Mouse (Mus musculus) liver, postnatal 0 days (tissue): ENCODE measurements around the gene Arhgap36. TPM values are rescaled to one million over a fixed set of nuclear protein-coding genes. Genes with fewer than 3 reads are reported as not detected.

Experiments
- ATAC-seq: fragments of 200-750 bp; cut with Nextera tagmentation; 2 replicates; pipeline ENCODE4 v1.8.0; 2017; ENCODE audit warnings: mild to moderate bottlenecking, moderate library complexity
- DNase-seq: peaks from one replicate; pipeline ENCODE4 v3.0.0-alpha.2; 2016
- H3K27ac ChIP-seq: fragments of 300-500 bp; sonication (generic); 2 replicates; pipeline ENCODE4 v1.5.1; 2014; ENCODE audit warnings: antibody characterized with exemption, moderate library complexity, mild to moderate bottlenecking, low read depth
- H3K27me3 ChIP-seq: fragments of 300-500 bp; sonication (generic); 2 replicates; pipeline ENCODE4 v1.6.1; 2014; ENCODE audit warnings: low read length, control low read depth, mixed read lengths; ENCODE audit not compliant: insufficient read depth
- H3K36me3 ChIP-seq: fragments of 300-500 bp; sonication (generic); replicated peaks from 2 replicates; pipeline ENCODE4 v1.6.1; 2014; ENCODE audit warnings: mild to moderate bottlenecking, control low read depth, low read length, moderate library complexity, mixed read lengths; ENCODE audit not compliant: insufficient read depth
- H3K4me1 ChIP-seq: fragments of 300-500 bp; sonication (generic); 2 replicates; pipeline ENCODE4 v1.6.1; 2014; ENCODE audit warnings: antibody characterized with exemption, mild to moderate bottlenecking, control low read depth; ENCODE audit not compliant: insufficient read depth
- H3K4me2 ChIP-seq: fragments of 300-500 bp; sonication (generic); 2 replicates; pipeline ENCODE4 v1.6.1; 2014; ENCODE audit warnings: low read depth, mild to moderate bottlenecking, low read length, moderate library complexity, mixed read lengths
- H3K4me3 ChIP-seq: fragments of 300-500 bp; sonication (generic); 2 replicates; pipeline ENCODE4 v1.5.1; 2014; ENCODE audit warnings: low read depth, low read length
- H3K9ac ChIP-seq: fragments of 300-500 bp; sonication (generic); replicated peaks from 2 replicates; pipeline ENCODE4 v1.6.1; 2014; ENCODE audit warnings: mild to moderate bottlenecking, moderate library complexity
- H3K9me3 ChIP-seq: fragments of 300-500 bp; sonication (generic); 2 replicates; pipeline ENCODE4 v1.6.1; 2016; ENCODE audit warnings: mild to moderate bottlenecking, control low read depth, low read length, mixed read lengths
- CTCF ChIP-seq: sonication (generic); IDR thresholded peaks from 2 replicates; pipeline ENCODE4 v1.5.1; 2016; ENCODE audit warnings: antibody characterized with exemption, low read depth
- EP300 ChIP-seq: IDR thresholded peaks from 2 replicates; pipeline ENCODE4 v1.6.1; 2016; ENCODE audit warnings: antibody characterized with exemption, low read depth, mild to moderate bottlenecking
- WGBS: fragments of 180-500 bp; shearing (Covaris S2); extraction: QIAGEN DNeasy Blood & Tissue Kit; methylation state at CpG from one replicate; pipeline ENCODE4 v1.1.7; 2014; ENCODE audit not compliant: insufficient replicate concordance; 5-methylcytosine and 5-hydroxymethylcytosine counted together
- polyA plus RNA-seq: library from polyadenylated mRNA; unstranded; fragments of >200 nt; fragmentation: Nextera tagmentation; extraction: Ambion mirVana; gene quantifications from 2 replicates; pipeline ENCODE4 v1.2.1, GENCODE M21; 2015

Arhgap36 gene
- 0.49 and 1.6 TPM in 2 replicates for polyA plus RNA-seq

- H3K4me3 ChIP-seq = no peak within 1 kb of the TSS
- H3K9me3 ChIP-seq = no peaks in the 10 kb centered on the region
- H3K27me3 ChIP-seq = no peaks in the 10 kb centered on the region
- no peak within 1 kb of the TSS for H3K27ac ChIP-seq
- ATAC-seq = no peak
- no peaks in the 10 kb centered on the region for H3K36me3 ChIP-seq
- no peak for DNase-seq
- H3K4me2 ChIP-seq = no peak within 1 kb of the TSS
- no peak within 1 kb of the TSS for H3K9ac ChIP-seq
- no peak for TF ChIP-seq CTCF
- 62% methylated on average over 6 of the region's 6 CpGs for WGBS
- H3K4me1 ChIP-seq = no peaks in the 10 kb centered on the region
Observed at GRCm38 (mm10) chrX:49463442-49463970, at the start of gene Arhgap36. TSS of gene Arhgap36 (plus strand) at chrX:49463945.

GRCm38 (mm10) chrX:49457781-49458180 is 6.0 kb upstream of the Arhgap36 start:
- TF ChIP-seq EP300 (no peak), CTCF (no peak)
- Histone ChIP-seq H3K9me3 (no peaks in the 10 kb centered on the region), H3K4me3 (no peak overlapping the region), H3K4me1 (no peaks in the 10 kb centered on the region), H3K36me3 (no peaks in the 10 kb centered on the region), H3K27me3 (0 out of 2 replicates have a peak, but pooled peaks cover 3% of the 10 kb centered on the region), H3K27ac (no peak overlapping the region), H3K4me2 (no peak overlapping the region), H3K9ac (no peak overlapping the region)
- no peak for DNase-seq
- WGBS = 54% methylated on average over 10 of the region's 10 CpGs
- no peak for ATAC-seq

- no peak for ATAC-seq
- Histone ChIP-seq H3K36me3 (no peaks in the 10 kb centered on the region), H3K4me1 (no peaks in the 10 kb centered on the region), H3K4me3 (peak overlapping the region; percentile 19; the same call in 1 of the 2 replicates), H3K9me3 (no peaks in the 10 kb centered on the region), H3K4me2 (peak overlapping the region; percentile 60), H3K27me3 (no peaks in the 10 kb centered on the region), H3K27ac (no peak overlapping the region), H3K9ac (no peak overlapping the region)
- no peak for TF ChIP-seq EP300
- no peak for TF ChIP-seq CTCF
- DNase-seq = no peak
- WGBS = 19% methylated on average over 32 of the region's 34 CpGs
Observed at GRCm38 (mm10) chrX:49470287-49471054, 6.7 kb downstream of the Arhgap36 start.

GRCm38 (mm10) chrX:49479968-49480809 is 16.4 kb downstream of the Arhgap36 start:
- no peak for ATAC-seq
- TF ChIP-seq EP300 (no peak), CTCF (no peak)
- Histone ChIP-seq H3K9me3 (no peaks in the 10 kb centered on the region), H3K4me3 (peak overlapping the region; percentile 15), H3K9ac (no peak overlapping the region), H3K27me3 (no peaks in the 10 kb centered on the region; the same call in 1 of the 2 replicates), H3K4me1 (no peaks in the 10 kb centered on the region), H3K4me2 (peak overlapping the region; percentile 61), H3K36me3 (no peaks in the 10 kb centered on the region), H3K27ac (no peak overlapping the region)
- peak; percentile 12 for DNase-seq
- WGBS = 28% methylated on average over 26 of the region's 29 CpGs

- no peaks in the 10 kb centered on the region for H3K9me3 ChIP-seq
- DNase-seq = peak; percentile 13
- WGBS = 15% methylated on average over 12 of the region's 12 CpGs
- H3K27me3 ChIP-seq = no peaks in the 10 kb centered on the region; the same call in 1 of the 2 replicates
- TF ChIP-seq CTCF (peak; percentile 24; the same call in 1 of the 2 replicates), EP300 (no peak)
- H3K9ac ChIP-seq = no peak overlapping the region
- no peaks in the 10 kb centered on the region for H3K4me1 ChIP-seq
- H3K27ac ChIP-seq = no peak overlapping the region
- no peak for ATAC-seq
- peak overlapping the region; percentile 61 for H3K4me2 ChIP-seq
- H3K4me3 ChIP-seq = peak overlapping the region; percentile 15
- H3K36me3 ChIP-seq = no peaks in the 10 kb centered on the region
Observed at GRCm38 (mm10) chrX:49480846-49481245, 17.1 kb downstream of the Arhgap36 start.

GRCm38 (mm10) chrX:49489141-49489540 is 25.4 kb downstream of the Arhgap36 start:
- ATAC-seq (peak; percentile 63; the same call in 1 of the 2 replicates), DNase-seq (no peak)
- WGBS = 55% methylated on average over 5 of the region's 5 CpGs
- TF ChIP-seq EP300 (no peak), CTCF (no peak)
- Histone ChIP-seq H3K4me3 (no peak overlapping the region), H3K4me2 (no peak overlapping the region), H3K36me3 (no peaks in the 10 kb centered on the region), H3K4me1 (no peaks in the 10 kb centered on the region), H3K27me3 (peaks cover 3% of the 10 kb centered on the region; the same call in 1 of the 2 replicates), H3K9ac (no peak overlapping the region), H3K27ac (no peak overlapping the region), H3K9me3 (no peaks in the 10 kb centered on the region)
